Mouse (Mus musculus) effector memory CD4-positive, alpha-beta T cell, adult 5 months (primary cell): ENCODE measurements around the gene Olfr1121. TPM values are rescaled to one million over a fixed set of nuclear protein-coding genes. Genes with fewer than 3 reads are reported as not detected.

Source experiments
- polyA plus RNA-seq: library from polyadenylated mRNA; unstranded; fragments of 100-300 nt; shearing (Covaris generic); gene quantifications from one replicate; pipeline ENCODE4 v1.2.1, GENCODE M21; 2017

The Olfr1121 gene
- polyA plus RNA-seq, result not detected

DNA sequence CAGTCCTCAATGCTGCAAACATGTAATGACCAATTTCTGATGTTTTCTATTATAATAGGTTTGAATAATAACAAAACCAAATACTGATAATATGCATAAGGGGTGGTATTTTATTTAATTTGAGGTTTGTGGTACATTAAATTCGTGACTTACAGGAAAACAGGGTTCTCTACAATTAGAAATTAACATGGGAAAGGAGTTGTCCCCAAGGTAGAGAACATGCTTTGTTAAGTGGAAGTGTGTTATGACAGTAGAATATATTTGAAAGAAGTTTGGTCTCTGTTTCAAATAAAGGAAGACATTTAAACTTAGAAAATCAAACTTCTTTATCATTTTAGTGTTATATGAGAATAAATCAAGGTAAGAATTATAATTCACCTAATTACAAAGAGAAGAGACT, at the start of gene Olfr1121:
Olfr1121 (plus strand) TSS at position 301 of the 400 bp plus-strand sequence.

DNA sequence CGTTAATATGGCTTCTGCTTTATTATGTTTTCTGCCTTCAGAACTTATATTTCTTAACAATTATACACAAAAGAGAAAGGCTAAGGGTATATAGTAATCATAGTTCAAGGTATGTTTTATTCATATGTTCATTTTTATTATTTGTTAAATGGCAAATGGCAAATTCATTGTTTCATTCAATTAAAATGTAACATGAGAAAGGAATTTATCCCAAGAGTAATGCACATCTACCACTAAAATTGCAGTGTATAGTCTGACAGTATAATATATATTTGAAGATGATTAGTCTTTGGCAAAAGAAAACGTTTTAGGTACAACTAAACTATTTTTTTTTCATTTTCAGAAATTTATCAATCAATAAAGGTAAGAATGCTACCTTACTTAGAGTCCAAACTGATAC, 15.2 kb upstream of the Olfr1121 start, which contains the start of gene Olfr1120:
Olfr1120 (plus strand) TSS at position 301 of the 400 bp plus-strand sequence.

DNA sequence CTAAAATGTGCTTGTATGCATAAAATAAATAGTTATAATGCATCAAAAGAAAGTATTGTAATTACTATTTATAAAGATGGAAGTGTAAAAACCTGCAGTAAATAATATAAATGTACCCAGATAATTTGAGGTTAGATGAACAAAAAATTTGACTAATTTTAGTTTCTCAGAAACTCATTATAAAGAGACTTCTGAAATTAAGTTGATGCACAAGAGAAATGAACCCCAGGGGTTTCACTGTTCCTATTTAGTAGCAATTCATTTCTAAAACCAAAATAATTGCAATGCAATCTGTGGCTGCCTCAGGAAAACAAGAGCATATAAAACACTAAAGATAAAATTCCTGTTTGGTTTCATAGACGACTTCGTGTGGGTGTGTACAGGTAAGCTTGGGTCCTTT, 15.9 kb downstream of the Olfr1121 start, which contains the start of gene Olfr1122:
Olfr1122 (plus strand) TSS at position 301 of the 400 bp plus-strand sequence.

DNA sequence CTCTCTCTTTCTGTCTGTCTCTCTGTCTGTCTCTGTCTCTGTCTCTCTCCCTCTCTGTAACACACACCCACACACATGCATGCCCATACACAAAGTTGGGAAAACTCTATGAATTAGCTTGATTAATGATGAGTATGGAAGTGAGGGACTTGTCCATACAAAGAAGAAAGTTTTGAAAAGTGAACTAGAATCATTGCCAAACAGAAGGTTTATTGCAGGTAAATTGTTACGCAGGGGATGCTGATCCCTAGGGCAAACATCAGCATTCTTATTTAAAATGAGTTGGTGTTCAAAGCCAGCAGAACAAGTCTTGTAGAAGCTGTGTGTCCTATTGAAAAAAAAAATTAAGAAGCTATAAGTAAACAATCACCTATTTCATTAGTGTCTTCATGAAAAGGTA, 46.6 kb downstream of the Olfr1121 start, which contains the start of gene Olfr1123:
Olfr1123 (plus strand) TSS at position 301 of the 400 bp plus-strand sequence.

Other genes with a start within 250 kb of the Olfr1121 start
- not detected for gene Olfr1110, start 229.6 kb upstream of the Olfr1121 start, polyA plus RNA-seq
- gene Olfr1111, start 217.3 kb upstream of the Olfr1121 start, polyA plus RNA-seq, result not detected
- not detected for gene Olfr1112, start 182.1 kb upstream of the Olfr1121 start, polyA plus RNA-seq
- not detected for gene Olfr1113, start 160.9 kb upstream of the Olfr1121 start, polyA plus RNA-seq
- not detected for gene Olfr1115, start 121.9 kb upstream of the Olfr1121 start, polyA plus RNA-seq
- gene Olfr1116, start 102.4 kb upstream of the Olfr1121 start, polyA plus RNA-seq, result 0.15 TPM
- not detected for gene Olfr1118, start 62.3 kb upstream of the Olfr1121 start, polyA plus RNA-seq
- gene Olfr1120, start 15.1 kb upstream of the Olfr1121 start, polyA plus RNA-seq, result not detected
- 0.35 TPM for gene Olfr1122, start 16.0 kb downstream of the Olfr1121 start, polyA plus RNA-seq
- gene Olfr1123, start 46.7 kb downstream of the Olfr1121 start, polyA plus RNA-seq, result not detected
- 0.35 TPM for gene Olfr1124, start 60.4 kb downstream of the Olfr1121 start, polyA plus RNA-seq
- not detected for gene Olfr1126, start 84.1 kb downstream of the Olfr1121 start, polyA plus RNA-seq
- not detected for gene Pramel7, start 127.2 kb downstream of the Olfr1121 start, polyA plus RNA-seq
- gene Pramel6, start 136.7 kb downstream of the Olfr1121 start, polyA plus RNA-seq, result not detected
- gene Olfr153, start 161.9 kb downstream of the Olfr1121 start, polyA plus RNA-seq, result not detected
- gene Olfr1128, start 175.6 kb downstream of the Olfr1121 start, polyA plus RNA-seq, result not detected
- not detected for gene Olfr1129, start 204.0 kb downstream of the Olfr1121 start, polyA plus RNA-seq
- not detected for gene Olfr1130, start 236.3 kb downstream of the Olfr1121 start, polyA plus RNA-seq